ENCODE assay signal across 25 mouse cellular contexts in genomic region chr7:119601195-119601953, GRCm38 (mm10). TPM values are rescaled to one million over a fixed set of nuclear protein-coding genes. Genes with fewer than 3 reads are reported as not detected.
"Had no signal": no experiment of that assay in that cellular context is flagged by ENCODE, and none has a peak within 500 bp of the region (broad histone marks: within the 10 kb centered on the region; RNA-seq: fewer than 3 reads in every experiment).

No protein-coding gene starts in this region.

- H3K9ac ChIP-seq: lung, embryonic 15.5 days; midbrain, embryonic 13.5 days; midbrain, embryonic 15.5 days; neural tube, embryonic 12.5 days; stomach, embryonic 15.5 days had no signal

- H3K4me2 ChIP-seq: lung, embryonic 15.5 days; midbrain, embryonic 11.5 days; midbrain, embryonic 13.5 days; midbrain, embryonic 15.5 days; neural tube, embryonic 12.5 days; stomach, embryonic 15.5 days had no signal

- H3K36me3 ChIP-seq: lung, embryonic 15.5 days; midbrain, embryonic 13.5 days; midbrain, embryonic 15.5 days; neural tube, embryonic 12.5 days; stomach, embryonic 15.5 days had no signal

- H3K4me1 ChIP-seq: lung, embryonic 15.5 days; megakaryocyte, embryonic 14.5 days; midbrain, embryonic 13.5 days; midbrain, embryonic 15.5 days; neural tube, embryonic 12.5 days; stomach, embryonic 15.5 days had no signal

- H3K4me3 ChIP-seq: lung, embryonic 15.5 days; megakaryocyte, embryonic 14.5 days; midbrain, embryonic 13.5 days; midbrain, embryonic 15.5 days; neural tube, embryonic 12.5 days; stomach, embryonic 15.5 days had no signal

- H3K27ac ChIP-seq: lung, embryonic 15.5 days; macrophage; midbrain, embryonic 13.5 days; midbrain, embryonic 15.5 days; neural tube, embryonic 12.5 days; stomach, embryonic 15.5 days; stomach, postnatal 0 days had no signal

- DNase-seq: lung, adult 2 months; lung, postnatal 14 days; lung, postnatal 36 days; right cerebral cortex, postnatal 14 days; thymus, adult 2 months; thymus, postnatal 25 days; thymus, postnatal 4 days had no signal

- ATAC-seq: lung, postnatal 0 days; midbrain, embryonic 13.5 days; midbrain, embryonic 15.5 days had no signal

- H3K27me3 ChIP-seq: lung, embryonic 15.5 days; megakaryocyte, embryonic 14.5 days; midbrain, embryonic 13.5 days; midbrain, embryonic 15.5 days; neural tube, embryonic 12.5 days; stomach, embryonic 15.5 days had no signal

- H3K9me3 ChIP-seq: lung, embryonic 15.5 days; megakaryocyte, embryonic 14.5 days; midbrain, embryonic 13.5 days; midbrain, embryonic 15.5 days; neural tube, embryonic 12.5 days; stomach, embryonic 15.5 days had no signal

RNA-seq across cellular contexts. Expression of gene Acsm1, which starts 5.5 kb away (rescaled TPM):
- total RNA-seq: megakaryocyte progenitor cell, adult 5-6 weeks; midbrain, postnatal 0 days; monocyte, adult 5-6 weeks; neutrophil, adult 5-6 weeks had no signal
- polyA plus RNA-seq: macrophage; midbrain, embryonic 11.5 days; midbrain, embryonic 13.5 days; midbrain, embryonic 15.5 days; midbrain, postnatal 0 days; neural tube, embryonic 12.5 days; neural tube, embryonic 14.5 days; spleen, adult 2 months; testis, adult 2 months; urinary bladder, adult 2 months had no signal

RNA-seq across cellular contexts. Expression of gene Acsm2, which starts 47.2 kb away (rescaled TPM):
- total RNA-seq: megakaryocyte progenitor cell, adult 5-6 weeks; midbrain, postnatal 0 days; monocyte, adult 5-6 weeks; neutrophil, adult 5-6 weeks had no signal
- polyA plus RNA-seq: lung, adult 2 months; lung, postnatal 0 days; macrophage; midbrain, embryonic 11.5 days; midbrain, embryonic 13.5 days; midbrain, embryonic 15.5 days; midbrain, postnatal 0 days; neural tube, embryonic 12.5 days; neural tube, embryonic 14.5 days; stomach, embryonic 15.5 days; stomach, postnatal 0 days; testis, adult 2 months; urinary bladder, adult 2 months had no signal
